Mouse (Mus musculus) ES-E14 (cell line): ENCODE measurements around the gene Ccnf.

Experiments used
- CHD2 ChIP-seq: IDR thresholded peaks from 2 replicates; pipeline ENCODE4 v1.6.1; 2014; ENCODE audit warnings: mild to moderate bottlenecking, low read depth, low read length, inconsistent platforms
- HCFC1 ChIP-seq: IDR thresholded peaks from 2 replicates; pipeline ENCODE4 v1.6.1; 2012; ENCODE audit warnings: low read length, inconsistent platforms, borderline replicate concordance; ENCODE audit not compliant: insufficient read depth
- MAFK ChIP-seq: IDR thresholded peaks from 2 replicates; pipeline ENCODE4 v1.6.1; 2014; ENCODE audit warnings: mild to moderate bottlenecking, low read depth, low read length, inconsistent platforms; ENCODE audit not compliant: insufficient read depth
- ZC3H11A ChIP-seq: IDR thresholded peaks from 2 replicates; pipeline ENCODE4 v1.6.1; 2012; ENCODE audit warnings: low read depth, mild to moderate bottlenecking, inconsistent platforms, low read length, borderline replicate concordance
- ZNF384 ChIP-seq: IDR thresholded peaks from 2 replicates; pipeline ENCODE4 v1.6.1; 2012; ENCODE audit warnings: low read depth, low read length, inconsistent platforms

DNA sequence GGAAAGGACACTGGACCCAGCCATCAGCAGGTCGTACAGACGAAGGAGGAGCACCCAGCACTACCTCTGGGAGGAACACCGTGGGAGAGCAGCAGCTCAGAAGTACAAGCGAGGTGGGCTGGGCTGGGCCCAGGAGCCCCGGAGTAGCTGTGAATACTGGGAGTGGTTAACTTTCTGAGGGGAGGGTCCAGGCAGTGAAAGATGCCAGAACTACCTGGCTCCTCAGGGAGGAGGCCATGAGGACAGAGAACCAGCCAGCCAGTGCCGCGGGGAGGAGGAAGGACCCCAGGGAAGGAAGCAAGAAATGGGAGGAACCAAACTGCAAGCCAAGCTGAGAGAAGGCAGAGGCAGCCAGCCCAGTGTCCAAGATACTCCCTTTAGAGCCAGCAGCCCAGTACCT lies 23.3 kb downstream of the Ccnf start:
- TF ChIP-seq MAFK (no peak), ZNF384 (no peak), CHD2 (no peak), HCFC1 (no peak), ZC3H11A (no peak)
